Mouse (Mus musculus): ENCODE results near the gene Serinc4.

DNA sequence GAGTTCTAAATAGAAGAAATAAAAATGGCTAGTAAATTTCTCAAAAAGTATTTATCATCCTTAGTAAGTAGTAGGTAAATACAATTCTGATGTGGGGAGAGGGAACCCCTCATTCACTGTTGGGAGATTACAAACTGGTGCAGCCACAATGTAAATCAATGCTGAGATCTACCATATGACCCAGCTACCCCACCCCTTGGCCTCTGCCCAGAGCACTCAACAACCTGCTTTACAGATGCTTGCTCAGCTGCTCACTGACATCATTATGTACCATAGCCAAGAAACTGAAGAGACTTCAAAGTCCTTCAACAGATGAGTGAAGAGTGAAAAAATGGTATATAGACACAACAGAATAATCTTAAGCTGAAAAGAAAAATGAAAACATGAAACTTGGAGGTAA lies 53.3 kb downstream of the Serinc4 start:
- no peak for TF ChIP-seq CTCF (IDR thresholded peaks at IDR 0.05; ENCODE audit: borderline replicate concordance, insufficient read depth, low read length)
- TF ChIP-seq POLR2A (IDR thresholded peaks at IDR 0.05; ENCODE audit: low read depth, low read length), result no peak

All from embryonic fibroblast, embryonic 13.5 days (primary cell).